Mouse (Mus musculus) ovary, adult 18-20 months (tissue): Measurements from ENCODE around the gene Gm4792.

Source experiments
- DNase-seq: peaks from one replicate; pipeline ENCODE4 v3.0.0; 2022; ENCODE audit warnings: low spot score, mixed read lengths

Gene Gm4792

GRCm38 (mm10) chr10:94299301-94299700, 798 bp upstream of the Gm4792 start:
- no peak for DNase-seq

GRCm38 (mm10) chr10:94295923-94296605, 2.4 kb downstream of the Gm4792 start:
- DNase-seq, result no peak

- DNase-seq, result no peak
These were observed 3.4 kb downstream of the Gm4792 start for GRCm38 (mm10) chr10:94294933-94295750.

- DNase-seq, result no peak
These were observed 4.1 kb downstream of the Gm4792 start for GRCm38 (mm10) chr10:94294437-94294836.

GRCm38 (mm10) chr10:94282797-94283196, 15.7 kb downstream of the Gm4792 start:
- no peak for DNase-seq

- no peak for DNase-seq
These were observed 16.3 kb downstream of the Gm4792 start for GRCm38 (mm10) chr10:94282179-94282578.

GRCm38 (mm10) chr10:94276511-94276910, 22.0 kb downstream of the Gm4792 start:
- DNase-seq, result no peak

GRCm38 (mm10) chr10:94275321-94275720, 23.2 kb downstream of the Gm4792 start:
- DNase-seq, result no peak

GRCm38 (mm10) chr10:94265656-94266542, 32.6 kb downstream of the Gm4792 start:
- DNase-seq, result no peak

GRCm38 (mm10) chr10:94263211-94263610, 35.3 kb downstream of the Gm4792 start:
- no peak for DNase-seq

GRCm38 (mm10) chr10:94262646-94263045, 35.9 kb downstream of the Gm4792 start:
- no peak for DNase-seq

GRCm38 (mm10) chr10:94260544-94260943, 38.0 kb downstream of the Gm4792 start:
- DNase-seq, result no peak

GRCm38 (mm10) chr10:94256518-94256917, 42.0 kb downstream of the Gm4792 start:
- DNase-seq, result no peak

GRCm38 (mm10) chr10:94255744-94256143, 42.8 kb downstream of the Gm4792 start:
- no peak for DNase-seq

GRCm38 (mm10) chr10:94254766-94255165, 43.7 kb downstream of the Gm4792 start:
- no peak for DNase-seq

- DNase-seq, result no peak
These were observed 45.2 kb downstream of the Gm4792 start for GRCm38 (mm10) chr10:94253260-94253807.

- peak; percentile 16 for DNase-seq
These were observed 48.7 kb downstream of the Gm4792 start for GRCm38 (mm10) chr10:94249575-94250456.

- DNase-seq, result no peak
These were observed 50.7 kb downstream of the Gm4792 start for GRCm38 (mm10) chr10:94247748-94248349.
